Mouse (Mus musculus) liver, adult 2 months (tissue): Measurements from ENCODE around the gene Amn1. TPM values are rescaled to one million over a fixed set of nuclear protein-coding genes. Genes with fewer than 3 reads are reported as not detected.
A peak's percentile ranks its signal among the peaks of the same experiment; 100 is the strongest.

Experiments
- DNase-seq: peaks from one replicate; pipeline ENCODE4 v3.0.0-alpha.2; 2011; ENCODE audit warnings: low read depth, low spot score; ENCODE audit errors: extremely low read depth
- H3K27ac ChIP-seq: fragments of 200-500 bp; replicated peaks from 2 replicates; pipeline ENCODE4 v1.5.1; 2012; ENCODE audit warnings: low read depth, mild to moderate bottlenecking, control low read depth, inconsistent platforms, low read length; ENCODE audit not compliant: insufficient read depth
- H3K27me3 ChIP-seq: fragments of 200-500 bp; 2 replicates; pipeline ENCODE4 v1.6.1; 2012; ENCODE audit warnings: mild to moderate bottlenecking, moderate library complexity, low read length, inconsistent platforms; ENCODE audit not compliant: control insufficient read depth, insufficient read depth
- H3K36me3 ChIP-seq: fragments of 200-500 bp; 2 replicates; pipeline ENCODE4 v1.6.1; 2012; ENCODE audit warnings: low read length, inconsistent platforms; ENCODE audit not compliant: control insufficient read depth, insufficient read depth
- H3K4me1 ChIP-seq: fragments of 200-500 bp; 2 replicates; pipeline ENCODE4 v1.6.1; 2011; ENCODE audit warnings: low read length; ENCODE audit not compliant: control insufficient read depth, insufficient read depth
- H3K4me3 ChIP-seq: fragments of 200-500 bp; 2 replicates; pipeline ENCODE4 v1.5.1; 2011; ENCODE audit warnings: low read depth, mild to moderate bottlenecking, control low read depth, low read length, moderate library complexity; ENCODE audit not compliant: insufficient read depth
- H3K79me2 ChIP-seq: fragments of 200-500 bp; 2 replicates; pipeline ENCODE4 v1.6.1; 2012; ENCODE audit warnings: inconsistent platforms, mild to moderate bottlenecking, low read length, moderate library complexity; ENCODE audit not compliant: control insufficient read depth, insufficient read depth
- H3K9ac ChIP-seq: fragments of 200-500 bp; 2 replicates; pipeline ENCODE4 v1.6.1; 2012; ENCODE audit warnings: low read depth, mild to moderate bottlenecking, control low read depth, inconsistent platforms, low read length
- CTCF ChIP-seq: fragments of 200-500 bp; IDR thresholded peaks from 2 replicates; pipeline ENCODE4 v1.5.1; 2011; ENCODE audit warnings: low read depth, low read length, control low read depth
- POLR2A ChIP-seq: fragments of 200-500 bp; IDR thresholded peaks from 2 replicates; pipeline ENCODE4 v1.6.1; 2011; ENCODE audit warnings: low read length, control low read depth; ENCODE audit not compliant: insufficient read depth; ENCODE audit errors: extremely low read depth
- WGBS: fragments of 180-500 bp; shearing (Covaris S2); methylation state at CpG from one replicate; pipeline ENCODE4 v1.1.7; 2018; 5-methylcytosine and 5-hydroxymethylcytosine counted together
- polyA plus RNA-seq: library from polyadenylated mRNA; depleted of rRNA; stranded (reverse); fragments of >200 nt; gene quantifications from 2 replicates; pipeline ENCODE4 v1.2.3, GENCODE M21; 2012
- total RNA-seq: library from RNA; depleted of rRNA; stranded (reverse); fragments of >200 nt; gene quantifications from 2 replicates; pipeline ENCODE4 v1.2.3, GENCODE M21; 2014

The Amn1 gene
- total and polyA plus RNA-seq, 2 experiments, result 4.2 to 12.2 TPM

DNA sequence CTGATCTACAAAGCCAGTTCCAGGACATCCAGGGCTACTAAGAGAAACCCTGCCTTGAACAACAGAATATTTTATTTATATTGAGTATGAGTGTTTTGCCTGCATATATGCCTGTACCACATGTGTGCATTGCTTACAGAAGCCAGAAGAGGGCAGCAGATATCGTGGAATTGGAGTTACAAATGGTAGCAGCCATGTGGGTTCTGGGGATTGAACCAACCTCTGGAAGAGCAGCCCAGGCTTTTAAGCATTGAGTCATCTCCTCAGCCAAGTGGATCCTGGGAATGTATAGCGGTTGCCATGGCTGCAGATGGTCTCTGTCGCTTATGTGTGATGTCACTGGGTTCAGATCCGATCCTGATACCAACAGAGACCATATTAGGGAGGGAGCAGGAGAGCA is 61.8 kb downstream of the Amn1 start:
- no peaks in the 10 kb centered on the region for H3K4me1 ChIP-seq
- WGBS, result 71% methylated on average over 4 of the region's 4 CpGs
- H3K79me2 ChIP-seq, result no peaks in the 10 kb centered on the region
- no peak overlapping the region for H3K9ac ChIP-seq
- no peak overlapping the region for H3K27ac ChIP-seq
- peak; percentile 52 for TF ChIP-seq CTCF
- no peak for TF ChIP-seq POLR2A
- DNase-seq, result peak; percentile 58
- H3K36me3 ChIP-seq, result no peaks in the 10 kb centered on the region
- H3K27me3 ChIP-seq, result no peaks in the 10 kb centered on the region
- no peak overlapping the region for H3K4me3 ChIP-seq

DNA sequence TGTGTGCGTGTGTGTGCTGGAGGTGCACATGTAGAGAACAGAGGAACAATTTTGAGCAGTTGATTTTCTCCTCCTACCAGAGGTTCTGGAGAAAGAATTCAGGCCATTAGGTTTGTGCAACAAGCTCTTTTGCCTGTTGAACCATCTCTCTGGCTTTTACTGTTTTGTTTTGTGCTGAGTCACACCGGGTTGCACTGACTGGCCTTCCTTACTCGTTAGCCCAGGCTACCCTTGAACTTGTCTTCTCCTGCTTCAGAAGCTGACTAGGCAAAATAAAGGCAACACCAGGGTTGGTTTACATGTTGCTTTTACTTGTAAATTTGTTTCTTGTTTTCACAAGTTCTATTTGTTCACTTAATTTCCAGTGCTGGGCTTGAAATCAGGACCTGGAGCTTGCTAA is 65.5 kb downstream of the Amn1 start:
- Histone ChIP-seq H3K79me2 (no peaks in the 10 kb centered on the region), H3K27ac (no peak overlapping the region), H3K9ac (no peak overlapping the region), H3K27me3 (no peaks in the 10 kb centered on the region), H3K36me3 (no peaks in the 10 kb centered on the region), H3K4me1 (peaks cover 9% of the 10 kb centered on the region; the same call in 1 of the 2 replicates), H3K4me3 (no peak overlapping the region)
- TF ChIP-seq POLR2A (no peak), CTCF (no peak)
- DNase-seq, result no peak
- WGBS, result 80% methylated on average over 3 of the region's 3 CpGs

DNA sequence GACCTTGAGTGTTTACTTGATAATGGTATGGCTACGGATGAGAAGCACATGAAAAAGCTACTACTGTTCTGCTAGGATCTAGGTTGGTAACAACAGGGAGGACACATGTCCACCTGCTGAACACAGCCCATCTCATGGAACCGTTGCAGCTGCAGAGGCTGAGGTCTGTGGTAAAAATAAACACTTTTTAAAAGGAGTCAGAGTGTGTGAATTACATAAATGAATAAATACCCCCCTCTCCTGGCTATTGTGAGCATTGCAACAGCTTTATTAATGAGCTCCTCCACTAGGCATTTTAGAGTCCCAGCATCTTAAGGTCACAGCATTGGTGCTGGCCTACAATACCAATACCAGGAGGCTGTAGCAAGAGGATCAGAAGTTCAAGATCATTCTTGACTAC is 68.7 kb downstream of the Amn1 start:
- Histone ChIP-seq H3K4me3 (no peak overlapping the region), H3K9ac (no peak overlapping the region), H3K4me1 (peaks cover 12% of the 10 kb centered on the region; the same call in 1 of the 2 replicates), H3K27ac (no peak overlapping the region; the same call in 1 of the 2 replicates), H3K79me2 (no peaks in the 10 kb centered on the region), H3K27me3 (no peaks in the 10 kb centered on the region), H3K36me3 (no peaks in the 10 kb centered on the region)
- WGBS, result 23% methylated on average over 2 of the region's 2 CpGs
- peak; percentile 63 for DNase-seq
- peak; percentile 40 for TF ChIP-seq CTCF
- TF ChIP-seq POLR2A, result no peak

DNA sequence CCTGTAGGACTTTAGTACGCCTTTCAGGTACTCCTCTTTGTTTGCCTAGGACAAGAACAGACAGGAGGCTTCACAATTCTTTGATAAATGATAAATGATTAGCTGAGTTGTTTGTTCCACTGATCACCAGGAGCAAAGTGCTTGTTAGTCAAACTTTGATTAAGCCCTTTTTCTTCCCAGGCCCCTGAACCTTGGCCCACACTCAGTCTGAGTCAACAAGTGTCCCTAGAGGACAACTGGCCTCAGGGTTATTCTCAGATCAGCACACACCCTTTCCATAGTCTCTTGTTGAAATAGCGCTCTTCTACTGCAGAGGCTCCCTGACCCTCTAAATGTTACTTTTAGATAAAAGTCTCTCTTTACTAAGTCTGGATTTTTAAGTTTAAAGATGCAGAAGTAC is 69.6 kb downstream of the Amn1 start:
- Histone ChIP-seq H3K79me2 (no peaks in the 10 kb centered on the region), H3K27me3 (no peaks in the 10 kb centered on the region), H3K9ac (no peak overlapping the region), H3K4me1 (peaks cover 12% of the 10 kb centered on the region; the same call in 1 of the 2 replicates), H3K36me3 (no peaks in the 10 kb centered on the region), H3K27ac (peak overlapping the region; percentile 39; the same call in 1 of the 2 replicates), H3K4me3 (no peak overlapping the region)
- 19% methylated on average over 2 of the region's 2 CpGs for WGBS
- DNase-seq, result peak; percentile 100
- TF ChIP-seq POLR2A, result no peak
- TF ChIP-seq CTCF, result no peak; the same call in 1 of the 2 replicates

DNA sequence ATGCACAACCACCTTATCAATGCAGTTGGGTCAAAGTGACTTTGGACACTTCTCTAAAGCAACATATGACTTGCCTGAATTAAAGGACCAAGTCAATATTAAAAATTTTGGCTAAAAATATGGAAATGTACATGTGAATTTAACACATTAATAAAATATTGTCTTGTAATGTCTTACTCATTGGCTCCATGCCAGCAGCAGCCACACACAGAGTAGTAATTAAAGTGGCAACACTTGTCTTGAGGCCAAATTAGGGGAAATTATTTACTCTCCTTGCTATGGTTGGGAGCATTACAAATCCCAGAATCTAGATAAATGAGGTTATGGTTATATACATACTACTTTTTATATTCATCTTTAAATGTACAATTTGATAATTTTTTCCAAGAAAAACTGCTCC is 71.5 kb downstream of the Amn1 start:
- H3K27me3 ChIP-seq, result no peaks in the 10 kb centered on the region
- no peak for DNase-seq
- TF ChIP-seq CTCF (no peak), POLR2A (no peak)

DNA sequence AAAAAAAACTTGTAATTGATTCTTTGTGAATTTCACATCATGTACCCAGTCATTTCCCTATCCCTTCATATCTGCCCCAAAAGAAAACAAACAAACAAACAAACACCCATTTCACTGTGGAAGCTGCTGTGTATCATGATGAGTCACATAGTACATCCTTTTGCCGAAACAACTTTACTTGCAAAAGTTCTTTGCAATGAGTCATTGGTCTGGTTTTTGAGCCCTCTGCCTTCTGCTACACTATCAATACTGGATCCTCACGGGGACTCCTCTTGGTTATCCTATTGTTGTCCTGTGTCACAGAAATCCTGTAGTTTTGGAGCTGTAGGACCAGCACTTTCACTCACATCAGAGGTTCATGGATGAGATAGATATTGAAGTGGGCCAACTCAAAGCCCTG is 79.6 kb downstream of the Amn1 start:
- Histone ChIP-seq H3K9ac (no peak overlapping the region), H3K36me3 (no peaks in the 10 kb centered on the region), H3K79me2 (no peaks in the 10 kb centered on the region), H3K4me3 (no peak overlapping the region), H3K4me1 (no peaks in the 10 kb centered on the region), H3K27ac (no peak overlapping the region), H3K27me3 (no peaks in the 10 kb centered on the region)
- no peak for TF ChIP-seq POLR2A
- no peak for TF ChIP-seq CTCF
- DNase-seq, result no peak
- 79% methylated on average over 2 of the region's 2 CpGs for WGBS

More for the DNA sequence above, 71.5 kb downstream of the Amn1 start:
- Histone ChIP-seq H3K27ac (no peak overlapping the region), H3K9ac (no peak overlapping the region), H3K4me1 (peaks cover 12% of the 10 kb centered on the region; the same call in 1 of the 2 replicates), H3K4me3 (no peak overlapping the region), H3K79me2 (no peaks in the 10 kb centered on the region), H3K36me3 (no peaks in the 10 kb centered on the region)
